8 mouse cellular contexts compared by ENCODE assay signal in the genomic region with DNA sequence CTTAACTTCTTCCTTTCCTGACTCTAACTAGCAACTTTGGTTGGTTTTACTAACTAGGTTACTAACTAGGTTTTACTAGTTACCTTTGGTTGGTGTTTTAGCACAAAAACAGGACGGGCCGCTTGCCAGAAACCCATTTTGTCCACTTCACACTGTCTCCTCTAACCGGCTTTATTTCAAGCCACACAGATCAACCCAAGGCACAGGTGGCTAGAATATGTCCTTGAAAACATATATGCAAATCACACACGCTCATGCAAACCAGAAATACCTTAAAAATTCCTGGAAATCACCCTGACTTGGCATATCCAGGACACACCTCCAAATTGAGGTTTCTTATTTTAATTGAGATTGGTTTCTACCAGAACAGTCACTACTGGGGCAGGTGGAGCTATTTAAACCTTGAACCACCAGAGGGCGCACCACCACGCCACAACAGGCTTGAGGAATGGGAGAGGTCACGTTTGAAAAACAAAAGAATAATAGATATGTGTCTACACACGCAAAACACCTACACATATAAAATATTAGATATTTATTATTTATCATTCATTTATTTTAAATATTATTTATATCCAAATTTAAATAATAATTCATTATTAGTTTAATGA. TPM values are rescaled to one million over a fixed set of nuclear protein-coding genes. Genes with fewer than 3 reads are reported as not detected.
A peak's percentile ranks its signal among the peaks of the same experiment; 100 is the strongest.
DNase-seq lines count a peak whose midpoint lies in the region; ATAC-seq and TF ChIP-seq lines count a peak whose summit lies in the region.
"Had no signal": no experiment of that assay in that cellular context is flagged by ENCODE, and none has a peak within 500 bp of the region (broad histone marks: within the 10 kb centered on the region; RNA-seq: fewer than 3 reads in every experiment).

No protein-coding gene starts in this region.

- WGBS in forebrain, embryonic 12.5 days, result 32% methylated on average over 8 of the region's 8 CpGs
- WGBS in hindbrain, embryonic 12.5 days, result 35% methylated on average over 8 of the region's 8 CpGs
- 37% methylated on average over 8 of the region's 8 CpGs for WGBS in midbrain, embryonic 10.5 days

- H3K4me1 ChIP-seq in forebrain, embryonic 12.5 days, result no peaks in the 10 kb centered on the region
- H3K4me1 ChIP-seq in hindbrain, embryonic 12.5 days, result no peaks in the 10 kb centered on the region
- no peaks in the 10 kb centered on the region for H3K4me1 ChIP-seq in midbrain, embryonic 10.5 days

- H3K27me3 ChIP-seq in Patski, result no peaks in the 10 kb centered on the region
- no peaks in the 10 kb centered on the region for H3K27me3 ChIP-seq in forebrain, embryonic 12.5 days
- no peaks in the 10 kb centered on the region for H3K27me3 ChIP-seq in hindbrain, embryonic 12.5 days
- no peaks in the 10 kb centered on the region for H3K27me3 ChIP-seq in midbrain, embryonic 10.5 days (ENCODE audit: low read depth, poor library complexity, severe bottlenecking)

- POLR2A ChIA-PET in Patski (lab: Charles Lee), result no interaction called here

- in situ Hi-C loops in Patski (cut with MboI; ENCODE audit: low pct_unique_long_range_greater_than_20kb), result loop anchor here (5.0 kb wide), 1 partner anchor 251 kb away; no protein-coding TSS in a partner anchor

- H3K4me3 ChIP-seq in forebrain, embryonic 12.5 days (replicated peaks), result no peak overlapping the region
- no peak overlapping the region for H3K4me3 ChIP-seq in hindbrain, embryonic 12.5 days
- no peak overlapping the region for H3K4me3 ChIP-seq in midbrain, embryonic 10.5 days
- H3K4me3 ChIP-seq: megakaryocyte, embryonic 14.5 days had no signal

- peak; percentile 79 for TF ChIP-seq CTCF in Patski (IDR thresholded peaks at IDR 0.05)

- CTCF ChIA-PET in Patski (lab: Charles Lee), result interaction anchor here (0.6 to 1.5 kb wide), 10 partner anchors 11 to 286 kb away, joined by 3 to 5 read pairs (median 4); no protein-coding TSS in a partner anchor

- H3K27ac ChIP-seq in forebrain, embryonic 12.5 days, result no peak overlapping the region
- no peak overlapping the region for H3K27ac ChIP-seq in hindbrain, embryonic 12.5 days
- H3K27ac ChIP-seq in midbrain, embryonic 10.5 days (replicated peaks), result no peak overlapping the region

- H3K9ac ChIP-seq in forebrain, embryonic 12.5 days, result no peak overlapping the region
- no peak overlapping the region for H3K9ac ChIP-seq in hindbrain, embryonic 12.5 days

- no peaks in the 10 kb centered on the region for H3K9me3 ChIP-seq in forebrain, embryonic 12.5 days
- no peaks in the 10 kb centered on the region for H3K9me3 ChIP-seq in hindbrain, embryonic 12.5 days (replicated peaks)
- H3K9me3 ChIP-seq in midbrain, embryonic 10.5 days (replicated peaks), result no peaks in the 10 kb centered on the region
- H3K9me3 ChIP-seq: megakaryocyte, embryonic 14.5 days had no signal

- ATAC-seq in Patski, result no peak
- ATAC-seq in forebrain, embryonic 12.5 days (ENCODE audit: low FRiP score), result peak; percentile 83
- peak; percentile 66 for ATAC-seq in hindbrain, embryonic 12.5 days (ENCODE audit: low FRiP score)

- H3K4me2 ChIP-seq in forebrain, embryonic 12.5 days, result no peak overlapping the region
- H3K4me2 ChIP-seq in hindbrain, embryonic 12.5 days (replicated peaks), result no peak overlapping the region

- DNase-seq in Patski (ENCODE audit: low read depth, low spot score), result no peak
- DNase-seq in c-Kit-positive CD71-negative TER-119-negative erythroid progenitor cells, embryonic 14.5 days (ENCODE audit: low read depth), result peak; percentile 46
- peak; percentile 15 for DNase-seq in left cerebral cortex, adult 11 months (ENCODE audit: low spot score)
- DNase-seq in midbrain, embryonic 10.5 days (ENCODE audit: low spot score), result peak; percentile 76
- DNase-seq in right cerebral cortex, postnatal 4 days, result peak; percentile 81

- H3K36me3 ChIP-seq in forebrain, embryonic 12.5 days (replicated peaks), result no peaks in the 10 kb centered on the region
- H3K36me3 ChIP-seq in hindbrain, embryonic 12.5 days, result no peaks in the 10 kb centered on the region
- no peaks in the 10 kb centered on the region for H3K36me3 ChIP-seq in midbrain, embryonic 10.5 days

RNA-seq across cellular contexts. Expression of a gene that starts 52.1 kb away (rescaled TPM):
- 7.2 TPM for polyA plus RNA-seq in Patski (2021)
- 0.72 and 0.77 TPM in 2 replicates for polyA plus RNA-seq in forebrain, embryonic 12.5 days (2016; fragmentation: Nextera tagmentation; extraction: Ambion mirVana)
- polyA plus RNA-seq in hindbrain, embryonic 12.5 days (2016; fragmentation: Nextera tagmentation; extraction: Ambion mirVana), result 1.3 and 1.7 TPM in 2 replicates
- 0.29 and 0.44 TPM in 2 replicates for polyA plus RNA-seq in midbrain, embryonic 10.5 days (2016; fragmentation: Nextera tagmentation; extraction: Ambion mirVana)
